Mouse (Mus musculus): ENCODE results near the gene Xylb. TPM values are rescaled to one million over a fixed set of nuclear protein-coding genes. Genes with fewer than 3 reads are reported as not detected.
A peak's percentile ranks its signal among the peaks of the same experiment; 100 is the strongest.

Gene Xylb
- polyA plus RNA-seq, 1 experiment: 449 TPM

GRCm38 (mm10) chr9:119407884-119408283 lies 50.7 kb downstream of the Xylb start:
- Histone ChIP-seq H3K36me3 (ENCODE audit: control insufficient read depth, insufficient read depth, low read length) (no peaks in the 10 kb centered on the region), H3K4me1 (ENCODE audit: control insufficient read depth, insufficient read depth, low read length) (peaks cover 26% of the 10 kb centered on the region), H3K27me3 (replicated peaks; ENCODE audit: control insufficient read depth, insufficient read depth, low read length) (no peaks in the 10 kb centered on the region), H3K4me3 (ENCODE audit: insufficient read depth, low read depth, low read length) (peak overlapping the region; percentile 24), H3K27ac (ENCODE audit: insufficient read depth, low read depth, low read length) (peak overlapping the region; percentile 79)
- no peak for TF ChIP-seq POLR2A (IDR thresholded peaks at IDR 0.05; ENCODE audit: low read depth, low read length)
- no peak for TF ChIP-seq CTCF (conservative IDR thresholded peaks at IDR 0.05; ENCODE audit: insufficient read depth, insufficient read length, low read depth, low read length)
- peak; percentile 93 for DNase-seq
- 31% methylated on average over 15 of the region's 15 CpGs for WGBS

- DNase-seq: peak; percentile 44
- H3K36me3 ChIP-seq (ENCODE audit: control insufficient read depth, insufficient read depth, low read length): no peaks in the 10 kb centered on the region
- WGBS: 48% methylated on average over 11 of the region's 11 CpGs
- H3K4me1 ChIP-seq (ENCODE audit: control insufficient read depth, insufficient read depth, low read length): peaks cover 26% of the 10 kb centered on the region
- TF ChIP-seq POLR2A (IDR thresholded peaks at IDR 0.05; ENCODE audit: low read depth, low read length): no peak
- TF ChIP-seq CTCF (conservative IDR thresholded peaks at IDR 0.05; ENCODE audit: insufficient read depth, insufficient read length, low read depth, low read length): no peak
- H3K27ac ChIP-seq (ENCODE audit: insufficient read depth, low read depth, low read length): peak overlapping the region; percentile 46
- no peak overlapping the region for H3K4me3 ChIP-seq (ENCODE audit: insufficient read depth, low read depth, low read length)
- H3K27me3 ChIP-seq (replicated peaks; ENCODE audit: control insufficient read depth, insufficient read depth, low read length): no peaks in the 10 kb centered on the region
These were observed 51.9 kb downstream of the Xylb start for GRCm38 (mm10) chr9:119408898-119409664.

- Histone ChIP-seq H3K36me3 (ENCODE audit: control insufficient read depth, insufficient read depth, low read length) (no peaks in the 10 kb centered on the region), H3K4me3 (ENCODE audit: insufficient read depth, low read depth, low read length) (no peak overlapping the region), H3K4me1 (ENCODE audit: control insufficient read depth, insufficient read depth, low read length) (peaks cover 26% of the 10 kb centered on the region), H3K27ac (ENCODE audit: insufficient read depth, low read depth, low read length) (peak overlapping the region; percentile 21), H3K27me3 (replicated peaks; ENCODE audit: control insufficient read depth, insufficient read depth, low read length) (no peaks in the 10 kb centered on the region)
- DNase-seq: peak; percentile 69
- WGBS: 40% methylated on average over 5 of the region's 5 CpGs
- TF ChIP-seq CTCF (conservative IDR thresholded peaks at IDR 0.05; ENCODE audit: insufficient read depth, insufficient read length, low read depth, low read length) (no peak), POLR2A (IDR thresholded peaks at IDR 0.05; ENCODE audit: low read depth, low read length) (no peak)
These were observed 52.7 kb downstream of the Xylb start for GRCm38 (mm10) chr9:119409864-119410263.

GRCm38 (mm10) chr9:119418025-119418424 lies 60.8 kb downstream of the Xylb start:
- 50% methylated on average over 18 of the region's 18 CpGs for WGBS
- Histone ChIP-seq H3K4me1 (ENCODE audit: control insufficient read depth, insufficient read depth, low read length) (no peaks in the 10 kb centered on the region), H3K27me3 (replicated peaks; ENCODE audit: control insufficient read depth, insufficient read depth, low read length) (no peaks in the 10 kb centered on the region), H3K27ac (ENCODE audit: insufficient read depth, low read depth, low read length) (peak overlapping the region; percentile 16; the same call in 1 of the 2 replicates), H3K36me3 (ENCODE audit: control insufficient read depth, insufficient read depth, low read length) (no peaks in the 10 kb centered on the region), H3K4me3 (ENCODE audit: insufficient read depth, low read depth, low read length) (no peak overlapping the region)
- no peak for DNase-seq
- no peak for TF ChIP-seq CTCF (conservative IDR thresholded peaks at IDR 0.05; ENCODE audit: insufficient read depth, insufficient read length, low read depth, low read length)
- TF ChIP-seq POLR2A (IDR thresholded peaks at IDR 0.05; ENCODE audit: low read depth, low read length): no peak

GRCm38 (mm10) chr9:119419852-119420438 lies 62.8 kb downstream of the Xylb start:
- Histone ChIP-seq H3K4me3 (ENCODE audit: insufficient read depth, low read depth, low read length) (no peak overlapping the region), H3K4me1 (ENCODE audit: control insufficient read depth, insufficient read depth, low read length) (peaks cover 1% of the 10 kb centered on the region), H3K27ac (ENCODE audit: insufficient read depth, low read depth, low read length) (no peak overlapping the region), H3K27me3 (replicated peaks; ENCODE audit: control insufficient read depth, insufficient read depth, low read length) (no peaks in the 10 kb centered on the region), H3K36me3 (ENCODE audit: control insufficient read depth, insufficient read depth, low read length) (no peaks in the 10 kb centered on the region)
- no peak for TF ChIP-seq POLR2A (IDR thresholded peaks at IDR 0.05; ENCODE audit: low read depth, low read length)
- no peak for TF ChIP-seq CTCF (conservative IDR thresholded peaks at IDR 0.05; ENCODE audit: insufficient read depth, insufficient read length, low read depth, low read length)
- no peak for DNase-seq
- 83% methylated on average over 12 of the region's 12 CpGs for WGBS

GRCm38 (mm10) chr9:119425217-119425975 lies 68.2 kb downstream of the Xylb start:
- Histone ChIP-seq H3K27ac (ENCODE audit: insufficient read depth, low read depth, low read length) (no peak overlapping the region), H3K4me1 (ENCODE audit: control insufficient read depth, insufficient read depth, low read length) (peaks cover 13% of the 10 kb centered on the region), H3K36me3 (ENCODE audit: control insufficient read depth, insufficient read depth, low read length) (no peaks in the 10 kb centered on the region), H3K4me3 (ENCODE audit: insufficient read depth, low read depth, low read length) (no peak overlapping the region), H3K27me3 (replicated peaks; ENCODE audit: control insufficient read depth, insufficient read depth, low read length) (no peaks in the 10 kb centered on the region)
- no peak for TF ChIP-seq CTCF (conservative IDR thresholded peaks at IDR 0.05; ENCODE audit: insufficient read depth, insufficient read length, low read depth, low read length)
- no peak for TF ChIP-seq POLR2A (IDR thresholded peaks at IDR 0.05; ENCODE audit: low read depth, low read length)
- 24% methylated on average over 7 of the region's 7 CpGs for WGBS
- peak; percentile 78 for DNase-seq
